ENCODE assay signal across 8 mouse cellular contexts in genomic region chrX:74329215-74329671, GRCm38 (mm10). TPM values are rescaled to one million over a fixed set of nuclear protein-coding genes. Genes with fewer than 3 reads are reported as not detected.
DNase-seq lines count a peak whose midpoint lies in the region; ATAC-seq and TF ChIP-seq lines count a peak whose summit lies in the region.

No protein-coding gene starts in this region.

- no peak for TF ChIP-seq POLR2A in heart, adult 2 months (IDR thresholded peaks at IDR 0.05; ENCODE audit: insufficient read depth, low read depth, low read length)
- TF ChIP-seq POLR2A in thymus, adult 2 months (IDR thresholded peaks at IDR 0.05; ENCODE audit: control insufficient read depth, extremely low read depth, insufficient read depth, low read length, poor library complexity): no peak

- H3K27me3 ChIP-seq in heart, adult 2 months (ENCODE audit: control insufficient read depth, insufficient read depth, low read length): no peaks in the 10 kb centered on the region
- no peaks in the 10 kb centered on the region for H3K27me3 ChIP-seq in thymus, adult 2 months (ENCODE audit: control insufficient read depth, insufficient read depth, low read length)
- no peaks in the 10 kb centered on the region for H3K27me3 ChIP-seq in liver, embryonic 11.5 days (replicated peaks; ENCODE audit: control insufficient read depth, insufficient read depth, low read length)

- peak overlapping the region; percentile 52; the same call in 1 of the 2 replicates for H3K4me3 ChIP-seq in heart, adult 2 months
- peak overlapping the region; percentile 49 for H3K4me3 ChIP-seq in thymus, adult 2 months (ENCODE audit: control insufficient read depth, insufficient read depth, low read length)
- peak overlapping the region; percentile 52 for H3K4me3 ChIP-seq in liver, embryonic 11.5 days (ENCODE audit: low read depth, low read length)

- intact Hi-C loops in heart, adult 2 months (cut with DNase I): no loop called here
- intact Hi-C loops in heart, postnatal 25 days (cut with DNase I): no loop called here

- ATAC-seq in liver, embryonic 11.5 days (replicated peaks; ENCODE audit: low FRiP score): 0 out of 2 replicates have a peak, but pooled peaks have one; percentile 24

- WGBS in heart, adult 2 months: 36% methylated on average over 10 of the region's 10 CpGs
- 29% methylated on average over 10 of the region's 10 CpGs for WGBS in thymus, adult 2 months
- WGBS in liver, embryonic 11.5 days: 15% methylated on average over 10 of the region's 10 CpGs

- TF ChIP-seq CTCF in heart, adult 2 months (IDR thresholded peaks at IDR 0.05): no peak
- no peak for TF ChIP-seq CTCF in thymus, adult 2 months (IDR thresholded peaks at IDR 0.05; ENCODE audit: borderline replicate concordance, control insufficient read depth, extremely low read depth, insufficient read depth, low read length, poor library complexity)

- no peaks in the 10 kb centered on the region for H3K9me3 ChIP-seq in liver, embryonic 11.5 days (ENCODE audit: control insufficient read depth, low read length)

- H3K4me2 ChIP-seq in liver, embryonic 11.5 days: peak overlapping the region; percentile 70

- H3K9ac ChIP-seq in heart, adult 2 months (ENCODE audit: low read depth, low read length): peak overlapping the region; percentile 81
- H3K9ac ChIP-seq in liver, embryonic 11.5 days (ENCODE audit: low read depth, low read length): peak overlapping the region; percentile 64; the same call in 1 of the 2 replicates

- no peak for DNase-seq in heart, adult 2 months
- no peak for DNase-seq in heart, postnatal 25 days (ENCODE audit: low spot score)
- DNase-seq in thymus, adult 2 months: no peak
- DNase-seq in thymus, postnatal 10 days (ENCODE audit: low spot score in 2 of 2): no peak
- DNase-seq in liver, embryonic 11.5 days (ENCODE audit: low spot score): no peak
- DNase-seq in adrenal gland, adult 8-10 months: no peak
- DNase-seq in gastrocnemius, adult 8-10 months (ENCODE audit: low spot score in 2 of 2): no peak
- DNase-seq in cerebellum, adult 9-10 months: no peak

- H3K79me2 ChIP-seq in heart, adult 2 months (replicated peaks; ENCODE audit: control insufficient read depth, insufficient read depth, low read length): no peaks in the 10 kb centered on the region

- H3K36me3 ChIP-seq in heart, adult 2 months (ENCODE audit: control insufficient read depth, insufficient read depth, low read length): no peaks in the 10 kb centered on the region
- no peaks in the 10 kb centered on the region for H3K36me3 ChIP-seq in thymus, adult 2 months (ENCODE audit: control insufficient read depth, insufficient read depth, low read length)
- no peaks in the 10 kb centered on the region for H3K36me3 ChIP-seq in liver, embryonic 11.5 days (ENCODE audit: control insufficient read depth, insufficient read depth, low read length)

- no peaks in the 10 kb centered on the region for H3K4me1 ChIP-seq in heart, adult 2 months (ENCODE audit: control insufficient read depth, insufficient read depth, low read length)
- peaks cover 8% of the 10 kb centered on the region for H3K4me1 ChIP-seq in thymus, adult 2 months (replicated peaks; ENCODE audit: control insufficient read depth, insufficient read depth, low read length)
- peaks cover 3% of the 10 kb centered on the region for H3K4me1 ChIP-seq in liver, embryonic 11.5 days (replicated peaks; ENCODE audit: control insufficient read depth, insufficient read depth, low read length)

- no peak for TF ChIP-seq EP300 in heart, adult 2 months (IDR thresholded peaks at IDR 0.05; ENCODE audit: insufficient read depth, low read depth, low read length)

- no peak overlapping the region for H3K27ac ChIP-seq in heart, adult 2 months
- H3K27ac ChIP-seq in thymus, adult 2 months (ENCODE audit: control insufficient read depth, insufficient read depth, low read length): no peak overlapping the region
- H3K27ac ChIP-seq in liver, embryonic 11.5 days (ENCODE audit: low read depth, low read length): no peak overlapping the region

RNA-seq across cellular contexts. Expression of gene Plxna3, which starts 0.4 kb away (rescaled TPM):
- total RNA-seq in heart, adult 2 months (2021): 1 to 10 TPM in 1 of 2 experiments, under 1 TPM in 1; 0.65 to 1.0 TPM
- polyA plus RNA-seq in heart, adult 2 months (2012; rRNA removed): 4.7 and 5.6 TPM in 2 replicates
- total RNA-seq in heart, postnatal 25 days (2021): 1 to 10 TPM in 1 of 2 experiments, under 1 TPM in 1; 0.81 to 1.1 TPM
- polyA plus RNA-seq in thymus, adult 2 months (2012; rRNA removed): 15.4 and 17.6 TPM in 2 replicates
- 3.6 and 5.8 TPM in 2 replicates for polyA plus RNA-seq in liver, embryonic 11.5 days (2014; fragmentation: Nextera tagmentation; extraction: Ambion mirVana)
- 10 to 100 TPM in 3 of 4 experiments, 1 to 10 TPM in 1; 7.2 to 29.6 (median 19.1) TPM for total RNA-seq in adrenal gland, adult 8-10 months (2022)
- under 1 TPM; 0.27 to 0.73 (median 0.58) TPM for total RNA-seq in gastrocnemius, adult 8-10 months (2022)

RNA-seq across cellular contexts. Expression of gene Fam50a, which starts 16.4 kb away (rescaled TPM):
- total RNA-seq in heart, adult 2 months (2021): 10 to 100 TPM; 24.6 to 24.9 TPM
- 7.1 and 10.2 TPM in 2 replicates for polyA plus RNA-seq in heart, adult 2 months (2012; rRNA removed)
- 10 to 100 TPM; 23.8 to 25.7 TPM for total RNA-seq in heart, postnatal 25 days (2021)
- polyA plus RNA-seq in thymus, adult 2 months (2012; rRNA removed): 13.6 and 16.4 TPM in 2 replicates
- 55.0 and 55.1 TPM in 2 replicates for polyA plus RNA-seq in liver, embryonic 11.5 days (2014; fragmentation: Nextera tagmentation; extraction: Ambion mirVana)
- total RNA-seq in adrenal gland, adult 8-10 months (2022): 10 to 100 TPM; 62.3 to 82.0 (median 71.6) TPM
- total RNA-seq in gastrocnemius, adult 8-10 months (2022): 10 to 100 TPM; 22.6 to 26.2 (median 24.4) TPM

RNA-seq across cellular contexts. Expression of gene Lage3, which starts 24.2 kb away (rescaled TPM):
- 10 to 100 TPM; 24.4 to 32.0 TPM for total RNA-seq in heart, adult 2 months (2021)
- 38.5 and 44.6 TPM in 2 replicates for polyA plus RNA-seq in heart, adult 2 months (2012; rRNA removed)
- 10 to 100 TPM; 30.6 to 36.7 TPM for total RNA-seq in heart, postnatal 25 days (2021)
- 56.5 and 63.6 TPM in 2 replicates for polyA plus RNA-seq in thymus, adult 2 months (2012; rRNA removed)
- polyA plus RNA-seq in liver, embryonic 11.5 days (2014; fragmentation: Nextera tagmentation; extraction: Ambion mirVana): 94.4 and 102 TPM in 2 replicates
- 10 to 100 TPM; 50.0 to 63.9 (median 53.6) TPM for total RNA-seq in adrenal gland, adult 8-10 months (2022)
- total RNA-seq in gastrocnemius, adult 8-10 months (2022): 10 to 100 TPM; 36.1 to 50.3 (median 43.0) TPM

RNA-seq across cellular contexts. Expression of gene Gdi1, which starts 24.4 kb away (rescaled TPM):
- 10 to 100 TPM; 63.1 to 71.6 TPM for total RNA-seq in heart, adult 2 months (2021)
- polyA plus RNA-seq in heart, adult 2 months (2012; rRNA removed): 121 and 191 TPM in 2 replicates
- total RNA-seq in heart, postnatal 25 days (2021): 10 to 100 TPM; 71.4 to 80.9 TPM
- 370 and 445 TPM in 2 replicates for polyA plus RNA-seq in thymus, adult 2 months (2012; rRNA removed)
- polyA plus RNA-seq in liver, embryonic 11.5 days (2014; fragmentation: Nextera tagmentation; extraction: Ambion mirVana): 112 and 122 TPM in 2 replicates
- 100 to 1,000 TPM; 219 to 342 (median 266) TPM for total RNA-seq in adrenal gland, adult 8-10 months (2022)
- total RNA-seq in gastrocnemius, adult 8-10 months (2022): 10 to 100 TPM; 26.0 to 45.1 (median 33.4) TPM

RNA-seq across cellular contexts. Expression of gene Atp6ap1, which starts 32.3 kb away (rescaled TPM):
- total RNA-seq in heart, adult 2 months (2021): 100 to 1,000 TPM; 131 to 132 TPM
- 240 and 378 TPM in 2 replicates for polyA plus RNA-seq in heart, adult 2 months (2012; rRNA removed)
- 100 to 1,000 TPM; 128 to 139 TPM for total RNA-seq in heart, postnatal 25 days (2021)
- polyA plus RNA-seq in thymus, adult 2 months (2012; rRNA removed): 289 and 373 TPM in 2 replicates
- polyA plus RNA-seq in liver, embryonic 11.5 days (2014; fragmentation: Nextera tagmentation; extraction: Ambion mirVana): 90.5 and 103 TPM in 2 replicates
- total RNA-seq in adrenal gland, adult 8-10 months (2022): 100 to 1,000 TPM; 246 to 263 (median 258) TPM
- total RNA-seq in gastrocnemius, adult 8-10 months (2022): 10 to 100 TPM; 86.9 to 87.5 (median 87.2) TPM
